Mouse (Mus musculus): ENCODE results near the gene Irf7. TPM values are rescaled to one million over a fixed set of nuclear protein-coding genes. Genes with fewer than 3 reads are reported as not detected.

Irf7 gene
- total RNA-seq, 2 experiments from 2014 or later: 1.1 TPM

DNA sequence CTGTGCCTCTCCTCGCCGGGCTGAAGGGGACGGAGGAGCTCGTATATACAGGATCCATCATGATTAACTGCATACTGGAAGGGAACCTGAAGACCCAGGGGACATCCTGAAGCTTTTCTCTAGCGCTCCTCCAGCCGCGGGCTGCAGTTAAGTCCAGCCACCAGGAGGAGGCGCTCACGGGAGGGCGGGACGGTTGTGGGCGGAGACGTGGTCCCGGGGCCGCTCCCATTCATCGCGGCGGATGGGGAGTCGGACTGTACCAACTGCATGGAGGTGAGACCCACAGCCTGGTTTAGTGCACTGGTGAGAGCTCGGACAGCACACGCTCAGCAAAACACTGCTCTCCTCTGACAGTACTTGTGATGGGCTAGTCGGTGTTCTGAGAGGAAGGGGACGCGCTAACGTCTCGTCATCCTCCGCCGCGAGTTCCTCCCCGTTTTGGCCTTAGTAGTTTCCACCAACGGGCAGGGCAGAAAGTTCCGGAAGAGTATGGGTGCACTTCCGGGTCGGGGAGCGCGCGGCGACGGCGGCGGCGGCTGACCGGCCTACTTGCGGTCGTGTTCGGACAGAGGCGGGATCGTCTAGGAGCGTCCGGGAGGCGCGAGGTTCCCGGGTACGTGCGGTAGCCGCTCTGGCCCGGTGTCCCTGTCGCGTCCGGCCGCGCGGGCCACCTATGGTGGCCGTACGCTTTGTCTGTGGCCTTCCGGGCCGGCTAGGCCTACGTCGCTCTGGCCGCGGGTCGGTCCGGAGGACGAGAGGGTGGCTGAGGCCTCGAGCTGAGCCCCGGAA, 37.8 kb downstream of the Irf7 start, which contains the start of gene Phrf1:
Gene Phrf1, plus strand, starts transcription at position 506 of the 789 bp plus-strand sequence.
- TF ChIP-seq CTCF (IDR thresholded peaks at IDR 0.05): peak; percentile 100

GRCm38 (mm10) chr7:141227796-141228195, 38.5 kb downstream of the Irf7 start:
- Histone ChIP-seq H3K27ac (peak overlapping the region; percentile 99), H3K4me3 (peak overlapping the region; percentile 75)
- intact Hi-C loops (cut with DNase I): loop anchor here (10.0 kb wide), 1 partner anchor 217 kb away; the partner anchor contains the start of genes Pidd1 and Rplp2
- TF ChIP-seq CTCF (IDR thresholded peaks at IDR 0.05): no peak
- no peak for DNase-seq

More for the DNA sequence above, 37.8 kb downstream of the Irf7 start, which contains the start of gene Phrf1:
- intact Hi-C loops (cut with DNase I): loop anchor here (10.0 kb wide), 1 partner anchor 216 kb away; the partner anchor contains the start of genes Pidd1 and Rplp2
- Histone ChIP-seq H3K4me3 (peak within 1 kb of the TSS; percentile 75), H3K27ac (peak within 1 kb of the TSS; percentile 99)
- DNase-seq: peak; percentile 94

DNA sequence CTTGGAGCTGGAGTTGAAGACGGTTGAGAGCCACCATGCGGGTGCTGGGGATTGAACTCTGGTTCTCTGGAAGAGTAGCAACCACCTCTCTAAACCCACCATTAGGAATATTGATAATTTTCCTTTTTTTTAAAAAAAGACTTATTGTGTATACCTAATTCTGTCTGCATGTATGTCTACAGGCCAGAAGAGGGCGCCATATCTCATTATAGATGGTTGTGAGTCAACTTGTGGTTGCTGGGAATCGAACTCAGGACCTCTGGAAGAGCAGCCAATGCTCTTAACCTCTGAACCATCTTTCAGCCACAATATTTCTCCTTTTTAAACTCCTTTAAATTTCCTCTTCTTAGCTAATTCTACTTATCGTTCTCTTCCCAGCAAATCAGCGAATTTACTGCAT, 39.7 kb downstream of the Irf7 start:
- no peak for DNase-seq
- Histone ChIP-seq H3K27ac (no peak overlapping the region), H3K4me3 (no peak overlapping the region)
- intact Hi-C loops (cut with DNase I): loop anchor here (10.0 kb wide), 1 partner anchor 218 kb away; the partner anchor contains the start of genes Pidd1 and Rplp2
- peak; percentile 22; the same call in 1 of the 2 replicates for TF ChIP-seq CTCF (IDR thresholded peaks at IDR 0.05)

DNA sequence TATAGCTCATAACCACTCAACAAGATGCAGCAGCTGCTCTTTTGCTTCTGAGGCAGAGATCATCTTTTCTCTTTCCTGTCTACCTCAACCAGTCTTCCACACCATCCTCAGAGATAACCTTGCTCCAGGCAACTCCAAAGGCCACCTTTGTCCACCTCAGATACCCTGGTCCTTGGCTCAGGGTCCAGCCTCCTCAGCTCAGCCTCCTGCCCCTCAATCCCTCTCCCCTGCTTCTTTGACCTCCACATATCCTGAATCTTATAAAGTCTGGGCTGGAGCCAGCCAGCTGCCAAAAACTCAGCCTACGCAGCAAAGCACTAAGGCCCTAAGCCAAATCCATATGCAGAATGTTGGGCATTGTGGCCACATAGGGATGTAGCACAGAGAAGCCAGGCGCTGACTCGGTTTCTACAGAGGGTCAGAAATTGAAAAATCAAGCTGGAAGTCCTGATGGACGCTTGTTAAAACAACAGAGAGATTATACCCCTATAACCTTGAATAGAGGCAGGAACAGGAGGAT, 43.5 kb downstream of the Irf7 start:
- DNase-seq: no peak
- Histone ChIP-seq H3K27ac (peak overlapping the region; percentile 46; the same call in 1 of the 2 replicates), H3K4me3 (no peak overlapping the region; the same call in 1 of the 2 replicates)
- intact Hi-C loops (cut with DNase I): loop anchor here (2.0 to 10.0 kb wide), 2 partner anchors 140 to 222 kb away; partner anchors contain the start of genes Pidd1 and Rplp2
- TF ChIP-seq CTCF (IDR thresholded peaks at IDR 0.05): no peak

GRCm38 (mm10) chr7:141222126-141222467, 44.2 kb downstream of the Irf7 start:
- Histone ChIP-seq H3K27ac (peak overlapping the region; percentile 46), H3K4me3 (peak overlapping the region; percentile 67)
- no peak for TF ChIP-seq CTCF (IDR thresholded peaks at IDR 0.05)
- no peak for DNase-seq
- intact Hi-C loops (cut with DNase I): loop anchor here (2.0 to 10.0 kb wide), 2 partner anchors 141 to 223 kb away; partner anchors contain the start of genes Pidd1 and Rplp2

GRCm38 (mm10) chr7:141221249-141222125, 44.8 kb downstream of the Irf7 start:
- peak; percentile 97 for DNase-seq
- intact Hi-C loops (cut with DNase I): loop anchor here (2.0 to 10.0 kb wide), 2 partner anchors 141 to 223 kb away; partner anchors contain the start of genes Pidd1 and Rplp2
- TF ChIP-seq CTCF (IDR thresholded peaks at IDR 0.05): peak; percentile 15; the same call in 1 of the 2 replicates
- Histone ChIP-seq H3K27ac (peak overlapping the region; percentile 55), H3K4me3 (peak overlapping the region; percentile 67)

DNA sequence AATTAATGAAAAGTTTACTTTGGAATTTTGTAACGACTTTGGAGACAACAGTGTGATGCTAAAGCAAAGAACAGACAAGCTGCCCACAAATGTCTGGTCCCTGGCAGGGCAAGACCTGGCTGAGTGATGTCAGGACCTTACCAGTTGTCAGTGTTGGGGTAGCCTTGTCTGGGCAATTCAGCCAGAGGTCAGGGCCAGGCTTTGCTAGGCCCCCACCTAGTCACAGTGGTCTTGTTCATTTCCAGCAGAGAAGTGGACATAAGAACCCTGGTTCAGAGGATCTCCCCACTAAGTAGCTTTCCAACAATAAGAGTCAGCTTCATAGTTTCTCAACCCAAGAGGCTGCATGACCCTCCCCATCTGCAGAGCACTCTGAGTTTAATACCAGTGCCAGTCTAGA, 45.9 kb downstream of the Irf7 start:
- Histone ChIP-seq H3K4me3 (no peak overlapping the region), H3K27ac (no peak overlapping the region)
- intact Hi-C loops (cut with DNase I): loop anchor here (10.0 kb wide), 1 partner anchor 224 kb away; the partner anchor contains the start of genes Pidd1 and Rplp2
- TF ChIP-seq CTCF (IDR thresholded peaks at IDR 0.05): no peak
- DNase-seq: no peak

GRCm38 (mm10) chr7:141219558-141220099, 46.7 kb downstream of the Irf7 start:
- Histone ChIP-seq H3K27ac (no peak overlapping the region), H3K4me3 (no peak overlapping the region)
- no peak for TF ChIP-seq CTCF (IDR thresholded peaks at IDR 0.05)
- intact Hi-C loops (cut with DNase I): loop anchor here (10.0 kb wide), 1 partner anchor 225 kb away; the partner anchor contains the start of genes Pidd1 and Rplp2
- DNase-seq: no peak

DNA sequence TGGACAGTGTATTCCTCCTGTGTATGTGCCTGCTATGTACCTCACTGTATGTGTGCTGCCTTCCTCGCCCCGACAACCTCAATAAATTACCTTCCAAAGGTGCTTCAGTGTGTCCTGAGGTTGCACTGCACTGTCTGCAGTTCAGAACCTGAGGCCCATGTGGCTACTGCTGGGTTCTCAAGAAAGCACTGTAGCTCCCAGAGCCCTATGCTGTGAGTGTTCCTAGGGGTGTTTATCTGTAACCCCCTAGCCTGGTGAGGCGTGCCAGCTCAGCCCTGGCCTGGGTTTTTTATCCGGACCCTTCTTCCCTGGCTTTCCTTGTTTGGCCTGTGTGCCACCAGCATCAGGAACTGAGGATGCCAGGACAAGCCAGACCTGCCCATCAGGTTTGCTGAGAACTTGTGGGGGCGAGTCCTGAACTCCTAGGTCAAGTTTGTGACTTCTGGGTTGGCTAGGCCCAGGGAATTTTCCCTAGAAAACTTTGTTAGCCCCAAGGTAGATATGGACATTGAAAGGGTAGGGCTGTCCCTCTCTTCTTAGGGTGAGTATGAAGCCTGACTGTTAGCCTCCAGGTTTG, 47.6 kb downstream of the Irf7 start:
- Histone ChIP-seq H3K27ac (no peak overlapping the region), H3K4me3 (no peak overlapping the region)
- intact Hi-C loops (cut with DNase I): no loop called here
- no peak for DNase-seq
- TF ChIP-seq CTCF (IDR thresholded peaks at IDR 0.05): no peak

DNA sequence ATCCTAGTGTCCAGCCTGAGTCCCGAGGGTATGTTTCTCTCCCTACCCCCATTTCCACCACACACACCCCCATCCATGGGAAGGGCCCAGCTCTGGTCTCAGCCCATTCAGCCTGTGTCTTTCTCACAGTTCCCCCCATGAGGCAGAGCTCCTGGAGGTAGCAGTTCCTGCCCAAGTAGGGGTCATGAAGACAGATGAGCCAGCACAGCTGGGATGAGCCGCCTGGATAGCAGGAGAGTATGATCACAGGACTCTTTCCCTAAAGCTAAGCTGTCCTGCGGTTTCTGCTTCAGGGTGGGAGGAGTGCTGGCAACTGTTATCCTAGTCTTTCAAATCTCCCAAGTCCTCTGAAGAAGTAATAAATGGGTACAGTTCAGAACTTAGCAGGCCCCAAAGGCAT, 48.1 kb downstream of the Irf7 start:
- H3K4me3 ChIP-seq: no peak overlapping the region
- intact Hi-C loops (cut with DNase I): no loop called here
- no peak for TF ChIP-seq CTCF (IDR thresholded peaks at IDR 0.05)
- no peak for DNase-seq
- no peak overlapping the region for H3K27ac ChIP-seq

- intact Hi-C loops (cut with DNase I): no loop called here
- no peak for TF ChIP-seq CTCF (IDR thresholded peaks at IDR 0.05)
- DNase-seq: no peak
- Histone ChIP-seq H3K27ac (no peak overlapping the region), H3K4me3 (no peak overlapping the region)
Observed at GRCm38 (mm10) chr7:141217343-141218013, 48.8 kb downstream of the Irf7 start.

Data from gastrocnemius, adult 2 months (tissue).